Mouse (Mus musculus) forebrain, embryonic 16.5 days (tissue): ENCODE results near the gene C77080. TPM values are rescaled to one million over a fixed set of nuclear protein-coding genes. Genes with fewer than 3 reads are reported as not detected.

Experiments used
- ATAC-seq: fragments of 200-750 bp; cut with Nextera tagmentation; 2 replicates; pipeline ENCODE4 v1.8.0; 2017; ENCODE audit warnings: mild to moderate bottlenecking, moderate library complexity
- H3K27ac ChIP-seq: fragments of 300-500 bp; sonication (generic); 2 replicates; pipeline ENCODE4 v1.5.1; 2014; ENCODE audit warnings: low read length, control low read depth
- H3K27me3 ChIP-seq: fragments of 300-500 bp; sonication (generic); replicated peaks from 2 replicates; pipeline ENCODE4 v1.6.1; 2014; ENCODE audit warnings: low read length; ENCODE audit not compliant: control insufficient read depth, insufficient read depth
- H3K36me3 ChIP-seq: fragments of 300-500 bp; sonication (generic); 2 replicates; pipeline ENCODE4 v1.6.1; 2014; ENCODE audit not compliant: control insufficient read depth, insufficient read depth
- H3K4me1 ChIP-seq: fragments of 300-500 bp; sonication (generic); replicated peaks from 2 replicates; pipeline ENCODE4 v1.6.1; 2014; ENCODE audit warnings: low read length; ENCODE audit not compliant: control insufficient read depth, insufficient read depth
- H3K4me2 ChIP-seq: fragments of 300-500 bp; sonication (generic); 2 replicates; pipeline ENCODE4 v1.6.1; 2014; ENCODE audit warnings: mild to moderate bottlenecking, low read length, control low read depth
- H3K4me3 ChIP-seq: fragments of 300-500 bp; sonication (generic); replicated peaks from 2 replicates; pipeline ENCODE4 v1.5.1; 2014; ENCODE audit warnings: mild to moderate bottlenecking, low read length, control low read depth
- H3K9ac ChIP-seq: fragments of 300-500 bp; sonication (generic); replicated peaks from 2 replicates; pipeline ENCODE4 v1.6.1; 2014; ENCODE audit warnings: low read depth, low read length, control low read depth
- H3K9me3 ChIP-seq: fragments of 300-500 bp; sonication (generic); 2 replicates; pipeline ENCODE4 v1.6.1; 2016; ENCODE audit warnings: low read length; ENCODE audit not compliant: control insufficient read depth
- WGBS: fragments of 180-500 bp; shearing (Covaris S2); extraction: QIAGEN DNeasy Blood & Tissue Kit; methylation state at CpG from one replicate; pipeline ENCODE4 v1.1.7; 2014; 5-methylcytosine and 5-hydroxymethylcytosine counted together
- polyA plus RNA-seq: library from polyadenylated mRNA; unstranded; fragments of >200 nt; fragmentation: Nextera tagmentation; extraction: Ambion mirVana; gene quantifications from 2 replicates; pipeline ENCODE4 v1.2.1, GENCODE M21; 2015

The C77080 gene
- polyA plus RNA-seq, 1 experiment from 2014 or later = 4.7 TPM

- no peak for ATAC-seq
- Histone ChIP-seq H3K27me3 (0 out of 2 replicates have a peak, but pooled peaks cover 3% of the 10 kb centered on the region), H3K27ac (no peak overlapping the region), H3K9me3 (no peaks in the 10 kb centered on the region), H3K36me3 (no peaks in the 10 kb centered on the region), H3K4me2 (peak overlapping the region; percentile 94), H3K4me3 (peak overlapping the region; percentile 72), H3K9ac (peak overlapping the region; percentile 73; the same call in 1 of the 2 replicates), H3K4me1 (peaks cover 20% of the 10 kb centered on the region)
- whole genome bisulfite sequencing = 8% methylated on average over 21 of the region's 21 CpGs
These were observed 23.3 kb downstream of the C77080 start for GRCm38 (mm10) chr4:129237843-129238441.

- WGBS = 88% methylated on average over 8 of the region's 8 CpGs
These were observed 24.9 kb downstream of the C77080 start for GRCm38 (mm10) chr4:129236236-129236813.

GRCm38 (mm10) chr4:129235147-129235546 lies 26.1 kb downstream of the C77080 start:
- no peak overlapping the region for H3K4me3 ChIP-seq
- H3K9me3 ChIP-seq = no peaks in the 10 kb centered on the region
- no peak overlapping the region for H3K27ac ChIP-seq
- H3K4me2 ChIP-seq = no peak overlapping the region
- 0 out of 2 replicates have a peak, but pooled peaks cover 3% of the 10 kb centered on the region for H3K27me3 ChIP-seq
- peaks cover 13% of the 10 kb centered on the region for H3K4me1 ChIP-seq
- ATAC-seq = no peak
- no peaks in the 10 kb centered on the region for H3K36me3 ChIP-seq
- H3K9ac ChIP-seq = no peak overlapping the region
- WGBS = 85% methylated on average over 3 of the region's 3 CpGs

More at GRCm38 (mm10) chr4:129236236-129236813, 24.9 kb downstream of the C77080 start:
- no peak overlapping the region for H3K4me2 ChIP-seq
- no peak overlapping the region for H3K9ac ChIP-seq
- H3K36me3 ChIP-seq = no peaks in the 10 kb centered on the region
- H3K9me3 ChIP-seq = no peaks in the 10 kb centered on the region
- peaks cover 13% of the 10 kb centered on the region for H3K4me1 ChIP-seq
- no peak overlapping the region for H3K27ac ChIP-seq
- 0 out of 2 replicates have a peak, but pooled peaks cover 3% of the 10 kb centered on the region for H3K27me3 ChIP-seq
- no peak overlapping the region for H3K4me3 ChIP-seq
- ATAC-seq = no peak

DNA sequence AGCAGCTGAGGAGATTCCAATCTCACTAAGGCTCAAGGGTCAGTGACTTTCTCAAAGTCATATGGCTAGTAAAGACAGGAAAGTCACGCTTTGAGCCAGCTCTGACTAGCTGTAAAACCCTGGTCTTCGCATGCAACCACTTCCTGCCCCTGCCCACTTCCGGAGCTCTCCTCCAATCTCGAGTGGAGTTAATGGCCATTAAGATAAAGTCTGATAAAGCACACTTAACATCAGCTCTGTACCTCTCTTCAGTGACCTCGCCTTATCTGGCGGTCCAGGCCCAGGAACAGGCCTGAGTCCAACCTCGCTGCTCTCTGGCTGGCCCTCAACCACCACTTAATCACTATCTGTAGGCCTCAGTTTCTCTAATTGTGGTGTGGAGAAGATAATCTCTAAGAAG lies 26.7 kb downstream of the C77080 start:
- Histone ChIP-seq H3K36me3 (no peaks in the 10 kb centered on the region), H3K4me3 (no peak overlapping the region), H3K4me1 (peaks cover 13% of the 10 kb centered on the region), H3K27me3 (no peaks in the 10 kb centered on the region), H3K9me3 (no peaks in the 10 kb centered on the region), H3K4me2 (no peak overlapping the region), H3K9ac (no peak overlapping the region), H3K27ac (no peak overlapping the region)
- ATAC-seq = no peak
- WGBS = 83% methylated on average over 7 of the region's 7 CpGs

DNA sequence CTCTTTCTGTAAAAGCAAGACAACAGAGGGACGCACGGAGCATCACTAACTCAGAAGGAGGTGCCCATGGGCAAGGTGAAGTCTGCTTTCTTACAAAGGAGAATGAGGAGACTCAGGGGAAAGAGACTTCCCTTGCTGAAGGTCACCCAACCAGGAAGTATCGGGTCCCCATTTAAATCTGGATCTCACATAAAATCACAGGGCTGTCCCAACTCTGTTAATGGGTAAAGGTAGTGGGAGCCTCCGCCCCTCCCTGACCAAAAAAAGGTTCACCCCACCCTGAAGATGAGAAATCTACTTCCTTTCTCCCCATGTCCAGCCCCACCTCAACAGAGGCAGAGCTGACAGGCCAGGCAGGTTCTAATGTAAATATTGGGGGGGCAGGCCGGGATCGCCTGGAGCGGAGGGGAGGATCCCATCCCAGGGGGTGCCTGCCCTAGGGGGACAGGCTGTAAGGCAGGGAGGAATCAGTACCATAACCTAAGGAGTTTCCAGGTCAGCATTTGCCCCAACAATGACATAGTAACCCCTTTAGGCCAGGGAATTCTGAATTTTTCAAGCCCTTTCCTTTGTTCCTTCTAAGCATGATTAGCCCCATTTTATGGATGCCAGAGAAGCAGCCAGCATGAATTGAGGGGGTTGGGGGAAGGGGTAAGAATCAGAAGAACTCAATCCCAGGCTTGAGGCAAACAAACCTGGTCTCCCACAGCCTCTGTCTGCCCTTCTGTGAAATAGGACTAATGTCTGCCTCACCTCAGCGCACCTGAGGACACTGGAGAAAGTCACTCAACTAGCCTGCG lies 28.4 kb downstream of the C77080 start:
- no peak overlapping the region for H3K9ac ChIP-seq
- no peak overlapping the region for H3K27ac ChIP-seq
- peaks cover 6% of the 10 kb centered on the region for H3K4me1 ChIP-seq
- H3K36me3 ChIP-seq = no peaks in the 10 kb centered on the region
- 88% methylated on average over 9 of the region's 9 CpGs for WGBS
- no peaks in the 10 kb centered on the region for H3K27me3 ChIP-seq
- H3K9me3 ChIP-seq = no peaks in the 10 kb centered on the region
- no peak overlapping the region for H3K4me3 ChIP-seq
- no peak for ATAC-seq
- H3K4me2 ChIP-seq = no peak overlapping the region

DNA sequence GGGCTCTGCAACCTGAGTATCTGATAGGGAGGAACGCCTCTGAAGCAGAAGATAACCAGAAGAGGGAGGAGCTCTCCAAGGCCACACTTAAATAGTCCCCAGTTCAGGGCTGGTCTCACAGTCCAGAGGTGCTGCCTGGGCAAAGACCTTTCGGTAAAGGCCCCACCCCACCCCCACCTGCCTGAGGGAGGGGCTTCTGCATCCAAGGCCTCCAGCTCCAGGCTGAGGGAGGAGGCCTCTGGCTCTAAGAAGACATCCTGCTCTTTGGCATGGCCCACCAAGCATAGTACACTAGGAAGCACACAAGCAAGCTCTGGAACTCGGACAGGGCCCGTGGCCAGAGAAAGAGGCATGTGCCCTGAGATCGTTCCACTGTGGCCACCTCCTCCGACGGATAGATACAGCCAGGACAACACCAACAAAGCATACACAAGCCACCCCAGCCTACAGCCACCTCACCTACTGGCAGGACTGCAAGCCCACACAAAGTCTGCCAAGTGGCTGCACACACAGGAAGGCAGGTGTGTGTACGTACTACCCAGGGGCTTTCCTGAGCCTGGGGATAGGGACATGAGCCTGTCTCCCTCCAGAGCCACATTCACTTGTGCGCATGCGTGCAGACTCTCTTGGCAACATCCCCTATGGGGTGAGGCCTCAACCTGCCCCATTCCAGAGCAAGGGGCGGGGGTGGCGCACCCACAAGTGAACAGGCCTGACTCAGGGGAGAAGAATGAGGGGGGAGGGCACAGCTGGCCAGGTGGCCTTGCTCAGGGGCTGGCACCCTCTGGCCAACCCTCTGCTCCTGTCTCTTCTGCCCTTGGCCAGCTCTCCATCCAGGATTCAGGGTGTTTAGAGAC lies 29.4 kb downstream of the C77080 start:
- H3K36me3 ChIP-seq = no peaks in the 10 kb centered on the region
- no peak for ATAC-seq
- H3K9ac ChIP-seq = no peak overlapping the region
- no peak overlapping the region for H3K4me2 ChIP-seq
- no peaks in the 10 kb centered on the region for H3K9me3 ChIP-seq
- WGBS = 68% methylated on average over 12 of the region's 12 CpGs
- H3K27me3 ChIP-seq = no peaks in the 10 kb centered on the region
- H3K4me3 ChIP-seq = no peak overlapping the region
- H3K27ac ChIP-seq = no peak overlapping the region
- H3K4me1 ChIP-seq = peaks cover 15% of the 10 kb centered on the region

DNA sequence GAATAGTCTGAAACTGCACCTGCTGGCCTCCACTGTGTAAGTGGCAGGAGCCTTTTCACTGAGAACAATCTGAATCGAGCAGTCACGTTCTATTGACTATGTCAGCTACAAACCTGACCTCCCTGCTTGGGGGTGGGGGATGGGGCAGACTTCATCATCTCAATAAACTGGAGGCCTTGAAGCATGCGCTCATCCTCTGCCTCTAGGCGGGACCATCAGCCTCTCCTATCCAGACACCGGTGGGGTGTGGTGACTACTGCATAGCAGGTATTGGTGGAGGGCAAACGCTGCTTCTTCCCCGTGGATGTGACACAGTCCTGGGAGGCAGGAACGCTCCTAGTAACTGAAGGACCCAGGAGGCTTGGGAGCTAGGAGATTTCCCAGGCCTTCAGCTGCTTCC lies 30.3 kb downstream of the C77080 start:
- H3K36me3 ChIP-seq = no peaks in the 10 kb centered on the region
- H3K4me2 ChIP-seq = no peak overlapping the region
- ATAC-seq = no peak
- H3K4me1 ChIP-seq = peaks cover 24% of the 10 kb centered on the region
- H3K27me3 ChIP-seq = no peaks in the 10 kb centered on the region
- WGBS = 58% methylated on average over 8 of the region's 8 CpGs
- no peaks in the 10 kb centered on the region for H3K9me3 ChIP-seq
- no peak overlapping the region for H3K4me3 ChIP-seq
- no peak overlapping the region for H3K27ac ChIP-seq
- no peak overlapping the region for H3K9ac ChIP-seq

- no peaks in the 10 kb centered on the region for H3K36me3 ChIP-seq
- H3K27me3 ChIP-seq = no peaks in the 10 kb centered on the region
- H3K4me3 ChIP-seq = peak overlapping the region; percentile 48
- peak overlapping the region; percentile 68 for H3K4me2 ChIP-seq
- WGBS = 7% methylated on average over 8 of the region's 8 CpGs
- no peaks in the 10 kb centered on the region for H3K9me3 ChIP-seq
- peak overlapping the region; percentile 60; the same call in 1 of the 2 replicates for H3K9ac ChIP-seq
- peak overlapping the region; percentile 43; the same call in 1 of the 2 replicates for H3K27ac ChIP-seq
- ATAC-seq = peak; percentile 21; the same call in 1 of the 2 replicates
- peaks cover 35% of the 10 kb centered on the region for H3K4me1 ChIP-seq
These were observed 33.2 kb downstream of the C77080 start for GRCm38 (mm10) chr4:129227985-129228381.
